Mouse (Mus musculus) lung, embryonic 14.5 days (tissue): ENCODE results near the gene Tcfl5. TPM values are rescaled to one million over a fixed set of nuclear protein-coding genes. Genes with fewer than 3 reads are reported as not detected.
A peak's percentile ranks its signal among the peaks of the same experiment; 100 is the strongest.

Experiments used
- ATAC-seq: fragments of 200-750 bp; cut with Nextera tagmentation; 2 replicates; pipeline ENCODE4 v1.8.0; 2017; ENCODE audit warnings: mild to moderate bottlenecking, moderate TSS enrichment, moderate library complexity; ENCODE audit not compliant: insufficient read depth
- DNase-seq: peaks from one replicate; pipeline ENCODE4 v3.0.0-alpha.2; 2015
- H3K27ac ChIP-seq: fragments of 300-500 bp; sonication (generic); 2 replicates; pipeline ENCODE4 v1.5.1; 2014; ENCODE audit warnings: low read depth, mild to moderate bottlenecking, moderate library complexity
- H3K27me3 ChIP-seq: fragments of 300-500 bp; sonication (generic); 2 replicates; pipeline ENCODE4 v1.6.1; 2014; ENCODE audit warnings: low read length, control low read depth; ENCODE audit not compliant: insufficient read depth
- H3K36me3 ChIP-seq: fragments of 300-500 bp; sonication (generic); 2 replicates; pipeline ENCODE4 v1.6.1; 2014; ENCODE audit warnings: control low read depth; ENCODE audit not compliant: insufficient read depth
- H3K4me1 ChIP-seq: fragments of 300-500 bp; sonication (generic); 2 replicates; pipeline ENCODE4 v1.6.1; 2014; ENCODE audit warnings: antibody characterized with exemption, control low read depth; ENCODE audit not compliant: insufficient read depth
- H3K4me2 ChIP-seq: fragments of 300-500 bp; sonication (generic); 2 replicates; pipeline ENCODE4 v1.6.1; 2014; ENCODE audit warnings: mild to moderate bottlenecking
- H3K4me3 ChIP-seq: fragments of 300-500 bp; sonication (generic); 2 replicates; pipeline ENCODE4 v1.5.1; 2014; ENCODE audit warnings: low read depth, low read length
- H3K9ac ChIP-seq: fragments of 300-500 bp; sonication (generic); 2 replicates; pipeline ENCODE4 v1.6.1; 2014
- H3K9me3 ChIP-seq: fragments of 300-500 bp; sonication (generic); 2 replicates; pipeline ENCODE4 v1.6.1; 2016; ENCODE audit warnings: low read depth, low read length, control low read depth
- CTCF ChIP-seq: IDR thresholded peaks from 2 replicates; pipeline ENCODE4 v1.5.1; 2016; ENCODE audit warnings: antibody characterized with exemption, low read depth
- WGBS: fragments of 180-500 bp; shearing (Covaris S2); extraction: QIAGEN DNeasy Blood & Tissue Kit; methylation state at CpG from one replicate; pipeline ENCODE4 v1.1.7; 2014; 5-methylcytosine and 5-hydroxymethylcytosine counted together
- polyA plus RNA-seq: library from polyadenylated mRNA; unstranded; fragments of >200 nt; fragmentation: Nextera tagmentation; extraction: Ambion mirVana; gene quantifications from 2 replicates; pipeline ENCODE4 v1.2.1, GENCODE M21; 2014

Tcfl5 gene
- polyA plus RNA-seq, 1 experiment from 2014 or later, result 0.17 TPM

GRCm38 (mm10) chr2:180598157-180598705 is 44.3 kb downstream of the Tcfl5 start:
- H3K9me3 ChIP-seq, result no peaks in the 10 kb centered on the region
- peak overlapping the region; percentile 33 for H3K4me3 ChIP-seq
- ATAC-seq (peak; percentile 41; the same call in 1 of the 2 replicates), DNase-seq (peak; percentile 34)
- H3K4me2 ChIP-seq, result peak overlapping the region; percentile 59
- WGBS, result 3% methylated on average over 40 of the region's 41 CpGs
- H3K27me3 ChIP-seq, result peaks cover 18% of the 10 kb centered on the region
- H3K27ac ChIP-seq, result no peak overlapping the region
- no peak for TF ChIP-seq CTCF
- H3K36me3 ChIP-seq, result peaks cover 29% of the 10 kb centered on the region
- peak overlapping the region; percentile 42 for H3K9ac ChIP-seq
- no peaks in the 10 kb centered on the region for H3K4me1 ChIP-seq

- no peak for TF ChIP-seq CTCF
- H3K4me3 ChIP-seq, result peak within 1 kb of the TSS; percentile 33
- H3K27ac ChIP-seq, result no peak within 1 kb of the TSS
- no peak for DNase-seq
- no peaks in the 10 kb centered on the region for H3K9me3 ChIP-seq
- 35% methylated on average over 4 of the region's 4 CpGs for WGBS
- peak within 1 kb of the TSS; percentile 59 for H3K4me2 ChIP-seq
- H3K36me3 ChIP-seq, result peaks cover 36% of the 10 kb centered on the region
- peak within 1 kb of the TSS; percentile 42 for H3K9ac ChIP-seq
- no peak for ATAC-seq
- peaks cover 18% of the 10 kb centered on the region for H3K27me3 ChIP-seq
- H3K4me1 ChIP-seq, result no peaks in the 10 kb centered on the region
Observed at GRCm38 (mm10) chr2:180597490-180597889, 45.0 kb downstream of the Tcfl5 start, which contains the start of gene Col9a3. TSS of gene Col9a3 (plus strand) at chr2:180597790.

- H3K9me3 ChIP-seq, result no peaks in the 10 kb centered on the region
- peaks cover 58% of the 10 kb centered on the region for H3K36me3 ChIP-seq
- peak; percentile 44 for TF ChIP-seq CTCF
- H3K4me3 ChIP-seq, result peak within 1 kb of the TSS; percentile 94
- H3K4me2 ChIP-seq, result peak within 1 kb of the TSS; percentile 83
- no peaks in the 10 kb centered on the region for H3K4me1 ChIP-seq
- WGBS, result under 1% methylated on average over 62 of the region's 67 CpGs
- H3K27me3 ChIP-seq, result no peaks in the 10 kb centered on the region
- DNase-seq (peak; percentile 94), ATAC-seq (peak; percentile 93)
- peak within 1 kb of the TSS; percentile 88 for H3K27ac ChIP-seq
- peak within 1 kb of the TSS; percentile 91 for H3K9ac ChIP-seq
Observed at GRCm38 (mm10) chr2:180589123-180589831, 53.2 kb downstream of the Tcfl5 start, which contains the start of gene Ogfr. TSS of gene Ogfr (plus strand) at chr2:180589245.

GRCm38 (mm10) chr2:180588736-180589122 is 53.8 kb downstream of the Tcfl5 start:
- peak overlapping the region; percentile 83 for H3K4me2 ChIP-seq
- peak overlapping the region; percentile 88 for H3K27ac ChIP-seq
- no peaks in the 10 kb centered on the region for H3K27me3 ChIP-seq
- H3K4me3 ChIP-seq, result peak overlapping the region; percentile 94
- WGBS, result 44% methylated on average over 6 of the region's 6 CpGs
- H3K4me1 ChIP-seq, result no peaks in the 10 kb centered on the region
- TF ChIP-seq CTCF, result peak; percentile 51
- H3K9me3 ChIP-seq, result no peaks in the 10 kb centered on the region
- peak; percentile 3; the same call in 1 of the 2 replicates for ATAC-seq
- no peak for DNase-seq
- peaks cover 53% of the 10 kb centered on the region for H3K36me3 ChIP-seq
- peak overlapping the region; percentile 91 for H3K9ac ChIP-seq

- no peaks in the 10 kb centered on the region for H3K27me3 ChIP-seq
- no peak overlapping the region for H3K27ac ChIP-seq
- ATAC-seq (no peak), DNase-seq (no peak)
- no peaks in the 10 kb centered on the region for H3K9me3 ChIP-seq
- H3K36me3 ChIP-seq, result peaks cover 24% of the 10 kb centered on the region
- peak overlapping the region; percentile 93 for H3K9ac ChIP-seq
- peak overlapping the region; percentile 86 for H3K4me2 ChIP-seq
- peak overlapping the region; percentile 83 for H3K4me3 ChIP-seq
- no peaks in the 10 kb centered on the region for H3K4me1 ChIP-seq
- TF ChIP-seq CTCF, result no peak
- WGBS, result 18% methylated on average over 7 of the region's 7 CpGs
Observed at GRCm38 (mm10) chr2:180583154-180583507, 59.4 kb downstream of the Tcfl5 start.

GRCm38 (mm10) chr2:180582481-180583153 is 59.9 kb downstream of the Tcfl5 start:
- H3K27me3 ChIP-seq, result no peaks in the 10 kb centered on the region
- peak; percentile 78 for ATAC-seq
- WGBS, result under 1% methylated on average over 57 of the region's 57 CpGs
- no peaks in the 10 kb centered on the region for H3K4me1 ChIP-seq
- TF ChIP-seq CTCF, result peak; percentile 89
- no peaks in the 10 kb centered on the region for H3K9me3 ChIP-seq
- peak overlapping the region; percentile 86 for H3K4me2 ChIP-seq
- peak; percentile 99 for DNase-seq
- peaks cover 24% of the 10 kb centered on the region for H3K36me3 ChIP-seq
- peak overlapping the region; percentile 83 for H3K4me3 ChIP-seq
- H3K9ac ChIP-seq, result peak overlapping the region; percentile 93
- H3K27ac ChIP-seq, result peak overlapping the region; percentile 65; the same call in 1 of the 2 replicates

GRCm38 (mm10) chr2:180581002-180581401 is 61.5 kb downstream of the Tcfl5 start, which contains the start of gene Mrgbp:
TSS of gene Mrgbp (plus strand) at chr2:180581304.
- H3K9ac ChIP-seq, result no peak within 1 kb of the TSS; the same call in 1 of the 2 replicates
- H3K27me3 ChIP-seq, result no peaks in the 10 kb centered on the region
- no peaks in the 10 kb centered on the region for H3K9me3 ChIP-seq
- 50% methylated on average over 3 of the region's 3 CpGs for WGBS
- DNase-seq, result no peak
- H3K27ac ChIP-seq, result no peak within 1 kb of the TSS
- no peak within 1 kb of the TSS for H3K4me3 ChIP-seq
- peaks cover 14% of the 10 kb centered on the region for H3K36me3 ChIP-seq
- H3K4me2 ChIP-seq, result peak within 1 kb of the TSS; percentile 86; the same call in 1 of the 2 replicates
- TF ChIP-seq CTCF, result no peak
- no peaks in the 10 kb centered on the region for H3K4me1 ChIP-seq
- no peak for ATAC-seq
